Mouse (Mus musculus) embryo, embryonic 10 days (tissue): ENCODE results near the gene Ivl.

Source experiments
- DNase-seq: peaks from one replicate; pipeline ENCODE4 v3.0.0-alpha.2; 2015; ENCODE audit warnings: low spot score

Gene Ivl

GRCm38 (mm10) chr3:92573449-92574041 lies at the start of gene Ivl:
Gene Ivl, minus strand, starts transcription at chr3:92573735.
- no peak for DNase-seq

- DNase-seq: no peak
Measured at GRCm38 (mm10) chr3:92621560-92621959, 48.0 kb upstream of the Ivl start, which contains the start of gene Lce6a. Gene Lce6a, minus strand, starts transcription at chr3:92621660.

GRCm38 (mm10) chr3:92609804-92610203 lies 36.3 kb upstream of the Ivl start:
- DNase-seq: no peak

- DNase-seq: no peak
Measured at GRCm38 (mm10) chr3:92607392-92607791, 33.9 kb upstream of the Ivl start, which contains the start of gene 2210017I01Rik. Gene 2210017I01Rik, minus strand, starts transcription at chr3:92607492.

GRCm38 (mm10) chr3:92602169-92602568 lies 28.6 kb upstream of the Ivl start:
- peak; percentile 51 for DNase-seq

- DNase-seq: peak; percentile 13
Measured at GRCm38 (mm10) chr3:92600456-92600855, 26.9 kb upstream of the Ivl start.

GRCm38 (mm10) chr3:92599973-92600372 lies 26.4 kb upstream of the Ivl start:
- no peak for DNase-seq

GRCm38 (mm10) chr3:92598429-92598828 lies 24.9 kb upstream of the Ivl start:
- DNase-seq: no peak

GRCm38 (mm10) chr3:92588858-92589257 lies 15.3 kb upstream of the Ivl start, which contains the start of gene Smcp:
Gene Smcp, minus strand, starts transcription at chr3:92588997.
- DNase-seq: no peak

- no peak for DNase-seq
Measured at GRCm38 (mm10) chr3:92587190-92587589, 13.7 kb upstream of the Ivl start.

- DNase-seq: no peak
Measured at GRCm38 (mm10) chr3:92585055-92585454, 11.5 kb upstream of the Ivl start.

- DNase-seq: no peak
Measured at GRCm38 (mm10) chr3:92583164-92583826, 9.8 kb upstream of the Ivl start.

GRCm38 (mm10) chr3:92579508-92579907 lies 6.0 kb upstream of the Ivl start:
- DNase-seq: no peak

GRCm38 (mm10) chr3:92578652-92579413 lies 5.3 kb upstream of the Ivl start:
- no peak for DNase-seq

- no peak for DNase-seq
Measured at GRCm38 (mm10) chr3:92572514-92573155, 900 bp downstream of the Ivl start.

GRCm38 (mm10) chr3:92568752-92569151 lies 4.8 kb downstream of the Ivl start:
- DNase-seq: no peak

- no peak for DNase-seq
Measured at GRCm38 (mm10) chr3:92565418-92565817, 8.1 kb downstream of the Ivl start.

- no peak for DNase-seq
Measured at GRCm38 (mm10) chr3:92534411-92534810, 39.1 kb downstream of the Ivl start, which contains the start of gene 2310046K23Rik. Gene 2310046K23Rik, minus strand, starts transcription at chr3:92534511.
